Mouse (Mus musculus): ENCODE results near the gene Myo1e. TPM values are rescaled to one million over a fixed set of nuclear protein-coding genes. Genes with fewer than 3 reads are reported as not detected.

Gene Myo1e
- polyA plus RNA-seq, 1 experiment from 2014 or later = 24.6 TPM

DNA sequence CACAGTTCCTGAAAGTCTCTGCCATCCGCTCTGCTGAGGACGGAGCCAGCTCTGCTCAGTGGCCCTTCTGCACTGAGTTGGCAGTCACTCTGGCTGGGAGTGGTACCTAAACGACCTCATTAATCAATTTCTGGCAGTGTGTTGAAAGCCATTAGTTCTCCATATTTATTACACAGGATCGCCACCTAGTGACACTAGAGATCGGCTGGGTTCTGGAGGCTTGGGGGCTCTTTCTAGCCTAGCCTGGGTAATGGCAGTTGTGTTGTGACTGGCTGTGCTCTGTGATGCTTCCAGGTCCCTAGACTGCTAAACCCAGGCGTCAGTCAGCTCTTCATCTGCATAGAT, 185.4 kb downstream of the Myo1e start:
- 4% methylated on average over 6 of the region's 6 CpGs for WGBS
- peaks cover 19% of the 10 kb centered on the region for H3K36me3 ChIP-seq
- ATAC-seq (ENCODE audit: insufficient number of reproducible peaks, insufficient read depth, low FRiP score, low TSS enrichment, low read depth) = no peak
- no peaks in the 10 kb centered on the region for H3K9me3 ChIP-seq
- no peak overlapping the region for H3K4me3 ChIP-seq (replicated peaks)
- 0 out of 2 replicates have a peak, but pooled peaks cover 3% of the 10 kb centered on the region for H3K4me1 ChIP-seq (replicated peaks)
- no peak overlapping the region for H3K9ac ChIP-seq (replicated peaks)
- H3K27me3 ChIP-seq = no peaks in the 10 kb centered on the region
- H3K4me2 ChIP-seq = no peak overlapping the region
- no peak overlapping the region for H3K27ac ChIP-seq

GRCm38 (mm10) chr9:70395617-70396016, 188.5 kb downstream of the Myo1e start:
- no peak overlapping the region for H3K4me3 ChIP-seq (replicated peaks)
- no peak overlapping the region for H3K27ac ChIP-seq
- peaks cover 29% of the 10 kb centered on the region for H3K36me3 ChIP-seq
- WGBS = 85% methylated on average over 12 of the region's 12 CpGs
- no peak for ATAC-seq (ENCODE audit: insufficient number of reproducible peaks, insufficient read depth, low FRiP score, low TSS enrichment, low read depth)
- H3K9me3 ChIP-seq = no peaks in the 10 kb centered on the region
- 0 out of 2 replicates have a peak, but pooled peaks cover 3% of the 10 kb centered on the region for H3K4me1 ChIP-seq (replicated peaks)
- H3K4me2 ChIP-seq = no peak overlapping the region
- H3K27me3 ChIP-seq = no peaks in the 10 kb centered on the region
- no peak overlapping the region for H3K9ac ChIP-seq (replicated peaks)

- ATAC-seq (ENCODE audit: insufficient number of reproducible peaks, insufficient read depth, low FRiP score, low TSS enrichment, low read depth) = no peak
- peaks cover 29% of the 10 kb centered on the region for H3K36me3 ChIP-seq
These were observed 188.9 kb downstream of the Myo1e start for GRCm38 (mm10) chr9:70396083-70396482.

DNA sequence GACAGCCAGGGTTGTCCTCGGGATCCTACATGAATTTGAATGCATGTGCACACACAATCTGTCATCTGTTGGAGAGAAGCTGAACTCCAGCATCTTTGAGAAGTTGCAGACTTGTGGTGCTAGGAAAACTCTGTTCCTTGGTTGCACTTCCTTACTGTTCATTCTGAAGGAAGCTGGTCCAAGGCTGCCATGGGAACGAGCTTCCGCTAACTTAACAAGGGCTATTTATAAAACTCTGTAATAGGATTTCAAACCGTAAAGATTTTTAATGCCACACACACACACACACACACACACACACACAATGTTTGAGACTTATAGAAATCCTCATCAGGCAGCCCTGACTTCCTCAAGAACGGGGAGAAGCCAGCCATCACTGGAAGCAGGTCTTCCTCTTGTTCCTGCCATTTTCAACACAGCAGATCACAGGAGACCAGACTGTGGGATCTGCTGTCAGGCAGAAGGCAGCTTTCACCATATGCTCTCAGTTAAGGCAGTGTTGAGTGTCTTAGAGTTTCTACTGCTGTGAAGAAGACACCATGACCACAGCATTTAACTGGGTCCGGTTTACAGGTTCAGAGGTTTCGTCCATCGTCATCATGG, 194.9 kb downstream of the Myo1e start:
- Histone ChIP-seq H3K27ac (no peak overlapping the region), H3K4me3 (replicated peaks) (no peak overlapping the region), H3K9me3 (no peaks in the 10 kb centered on the region), H3K36me3 (peaks cover 25% of the 10 kb centered on the region), H3K4me1 (replicated peaks) (no peaks in the 10 kb centered on the region), H3K4me2 (no peak overlapping the region), H3K27me3 (no peaks in the 10 kb centered on the region), H3K9ac (replicated peaks) (no peak overlapping the region)
- no peak for ATAC-seq (ENCODE audit: insufficient number of reproducible peaks, insufficient read depth, low FRiP score, low TSS enrichment, low read depth)
- 85% methylated on average over 8 of the region's 8 CpGs for WGBS

More at GRCm38 (mm10) chr9:70396083-70396482, 188.9 kb downstream of the Myo1e start:
- 0 out of 2 replicates have a peak, but pooled peaks cover 3% of the 10 kb centered on the region for H3K4me1 ChIP-seq (replicated peaks)
- 79% methylated on average over 2 of the region's 2 CpGs for WGBS
- no peaks in the 10 kb centered on the region for H3K9me3 ChIP-seq
- no peaks in the 10 kb centered on the region for H3K27me3 ChIP-seq
- H3K27ac ChIP-seq = no peak overlapping the region
- H3K4me3 ChIP-seq (replicated peaks) = no peak overlapping the region
- H3K4me2 ChIP-seq = no peak overlapping the region
- no peak overlapping the region for H3K9ac ChIP-seq (replicated peaks)

GRCm38 (mm10) chr9:70406596-70406995, 199.4 kb downstream of the Myo1e start:
- Histone ChIP-seq H3K9me3 (no peaks in the 10 kb centered on the region), H3K27me3 (no peaks in the 10 kb centered on the region), H3K36me3 (peaks cover 59% of the 10 kb centered on the region), H3K4me3 (replicated peaks) (no peak overlapping the region), H3K4me2 (no peak overlapping the region), H3K4me1 (replicated peaks) (no peaks in the 10 kb centered on the region), H3K9ac (replicated peaks) (no peak overlapping the region), H3K27ac (no peak overlapping the region)
- WGBS = 91% methylated on average over 3 of the region's 3 CpGs
- ATAC-seq (ENCODE audit: insufficient number of reproducible peaks, insufficient read depth, low FRiP score, low TSS enrichment, low read depth) = no peak

DNA sequence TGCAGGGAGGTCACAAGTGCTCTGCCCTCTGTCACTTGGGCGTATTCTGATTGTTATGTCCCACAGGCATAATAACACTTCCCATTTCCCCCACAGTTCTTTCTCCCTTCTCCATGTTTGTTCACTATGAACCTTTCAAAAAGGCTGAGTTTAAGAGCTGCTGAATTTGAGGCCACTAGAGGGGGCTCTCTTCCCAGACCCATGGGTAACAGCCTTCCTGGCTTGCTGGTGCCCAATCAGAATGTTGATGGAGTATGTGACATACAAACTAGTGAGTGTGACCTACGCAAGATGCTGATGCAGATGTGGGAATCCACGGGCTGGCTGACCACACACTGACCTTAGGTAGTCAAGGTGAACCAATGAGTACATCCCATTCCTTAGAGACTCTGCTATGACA, 201.6 kb downstream of the Myo1e start:
- Histone ChIP-seq H3K27me3 (no peaks in the 10 kb centered on the region), H3K27ac (no peak overlapping the region), H3K4me3 (replicated peaks) (no peak overlapping the region), H3K9me3 (no peaks in the 10 kb centered on the region), H3K4me2 (no peak overlapping the region), H3K9ac (replicated peaks) (no peak overlapping the region), H3K36me3 (peaks cover 80% of the 10 kb centered on the region), H3K4me1 (replicated peaks) (no peaks in the 10 kb centered on the region)
- ATAC-seq (ENCODE audit: insufficient number of reproducible peaks, insufficient read depth, low FRiP score, low TSS enrichment, low read depth) = no peak
- WGBS = 86% methylated on average over 3 of the region's 3 CpGs

DNA sequence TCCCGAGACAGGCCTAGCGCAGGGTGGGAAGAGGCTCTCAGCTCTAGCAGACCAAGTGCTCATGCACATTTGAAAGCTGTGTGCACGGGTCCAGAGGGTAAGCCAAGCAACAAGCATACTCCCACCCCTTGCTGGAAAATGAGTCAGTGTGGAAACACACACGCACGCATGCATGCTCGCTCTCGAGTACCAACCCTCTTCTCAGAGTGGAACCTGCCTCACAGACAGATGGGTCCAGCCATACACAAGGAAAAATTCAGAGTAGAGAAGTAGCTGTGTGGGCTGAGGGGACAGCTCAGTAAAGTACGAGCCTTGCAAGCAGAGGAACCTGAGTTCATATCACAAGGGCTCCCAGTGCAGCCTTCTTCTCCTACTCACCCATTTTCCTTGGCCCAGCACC, 202.6 kb downstream of the Myo1e start:
- 96% methylated on average over 8 of the region's 8 CpGs for WGBS
- ATAC-seq (ENCODE audit: insufficient number of reproducible peaks, insufficient read depth, low FRiP score, low TSS enrichment, low read depth) = no peak
- H3K36me3 ChIP-seq = peaks cover 88% of the 10 kb centered on the region
- H3K27me3 ChIP-seq = no peaks in the 10 kb centered on the region
- H3K27ac ChIP-seq = no peak overlapping the region
- no peak overlapping the region for H3K4me2 ChIP-seq
- no peak overlapping the region for H3K9ac ChIP-seq (replicated peaks)
- no peaks in the 10 kb centered on the region for H3K4me1 ChIP-seq (replicated peaks)
- H3K4me3 ChIP-seq (replicated peaks) = no peak overlapping the region
- no peaks in the 10 kb centered on the region for H3K9me3 ChIP-seq

GRCm38 (mm10) chr9:70410668-70411067, 203.5 kb downstream of the Myo1e start:
- peaks cover 96% of the 10 kb centered on the region for H3K36me3 ChIP-seq
- ATAC-seq (ENCODE audit: insufficient number of reproducible peaks, insufficient read depth, low FRiP score, low TSS enrichment, low read depth) = no peak
- WGBS = 61% methylated on average over 11 of the region's 11 CpGs

DNA sequence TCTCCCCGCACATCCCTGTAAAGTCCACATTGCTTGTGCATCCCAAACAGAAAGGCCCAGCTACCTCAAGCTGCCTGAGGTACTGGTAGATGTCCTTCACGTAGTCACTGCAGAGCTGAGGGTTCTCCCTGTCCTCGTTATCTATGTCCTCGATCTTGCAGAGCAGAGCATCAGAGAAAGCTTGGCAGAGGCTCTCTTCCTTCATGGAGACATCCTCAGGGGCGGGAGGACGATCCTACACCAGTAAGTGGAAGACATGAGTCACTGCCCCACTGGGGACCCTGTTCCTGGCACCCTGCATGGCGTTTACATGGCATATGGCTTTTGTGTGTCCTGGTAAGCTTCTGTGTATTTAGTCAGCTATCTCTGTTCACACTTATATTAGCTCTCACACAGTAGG, 205.9 kb downstream of the Myo1e start:
- H3K4me3 ChIP-seq (replicated peaks) = no peak overlapping the region
- H3K9ac ChIP-seq (replicated peaks) = no peak overlapping the region
- H3K27me3 ChIP-seq = no peaks in the 10 kb centered on the region
- WGBS = 90% methylated on average over 7 of the region's 7 CpGs
- H3K27ac ChIP-seq = no peak overlapping the region
- peaks cover 93% of the 10 kb centered on the region for H3K36me3 ChIP-seq
- H3K9me3 ChIP-seq = no peaks in the 10 kb centered on the region
- no peak for ATAC-seq (ENCODE audit: insufficient number of reproducible peaks, insufficient read depth, low FRiP score, low TSS enrichment, low read depth)
- no peaks in the 10 kb centered on the region for H3K4me1 ChIP-seq (replicated peaks)
- H3K4me2 ChIP-seq = no peak overlapping the region

More at GRCm38 (mm10) chr9:70410668-70411067, 203.5 kb downstream of the Myo1e start:
- no peak overlapping the region for H3K27ac ChIP-seq
- H3K9me3 ChIP-seq = no peaks in the 10 kb centered on the region
- no peak overlapping the region for H3K9ac ChIP-seq (replicated peaks)
- no peak overlapping the region for H3K4me2 ChIP-seq
- H3K4me3 ChIP-seq (replicated peaks) = no peak overlapping the region
- no peaks in the 10 kb centered on the region for H3K27me3 ChIP-seq
- no peaks in the 10 kb centered on the region for H3K4me1 ChIP-seq (replicated peaks)

- WGBS = 85% methylated on average over 3 of the region's 3 CpGs
- ATAC-seq (ENCODE audit: insufficient number of reproducible peaks, insufficient read depth, low FRiP score, low TSS enrichment, low read depth) = no peak
These were observed 209.3 kb downstream of the Myo1e start for GRCm38 (mm10) chr9:70416412-70416811.

DNA sequence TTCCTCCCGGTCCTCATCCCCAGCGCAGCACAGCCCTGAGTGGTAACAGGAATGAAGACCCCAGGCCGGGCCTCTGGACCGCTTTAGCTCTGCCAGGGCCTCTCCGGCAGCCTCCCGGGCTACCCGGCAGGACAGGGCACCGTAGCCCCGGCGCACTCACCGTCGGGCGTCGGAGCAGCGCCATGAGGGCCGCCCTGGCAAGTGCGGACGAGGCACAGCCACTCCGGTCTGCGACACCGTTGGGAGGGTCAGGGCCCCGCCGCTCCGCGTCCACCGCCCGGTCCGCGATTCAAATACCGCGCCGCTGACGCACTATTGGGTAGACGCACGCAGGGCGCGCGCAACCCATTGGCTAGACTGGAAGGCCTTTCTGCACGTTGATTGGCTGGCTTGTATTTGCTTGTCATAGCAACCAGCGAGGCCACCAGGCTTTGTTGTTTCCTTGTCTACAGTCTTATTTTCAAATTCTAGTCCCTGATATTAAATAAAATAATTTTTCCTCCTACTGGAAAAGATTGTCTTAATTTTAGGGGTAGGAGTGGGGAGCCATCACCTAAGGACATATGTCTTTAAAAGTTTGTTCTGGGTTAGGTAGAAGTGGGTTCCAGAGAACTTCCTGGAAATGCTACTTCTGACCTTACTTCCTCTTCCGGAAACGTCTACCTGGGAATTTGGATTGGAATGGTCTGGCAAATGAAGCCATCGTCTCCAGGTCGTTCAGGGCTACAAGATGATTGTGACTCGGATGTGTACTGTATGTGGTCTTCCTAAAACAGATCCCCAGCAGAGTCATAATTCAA, 214.3 kb downstream of the Myo1e start, which contains the start of gene Ccnb2:
Ccnb2 (minus strand) TSS at position 291 of the 800 bp plus-strand sequence.
- Histone ChIP-seq H3K27me3 (no peaks in the 10 kb centered on the region), H3K4me3 (replicated peaks) (peak within 1 kb of the TSS; percentile 75), H3K36me3 (peaks cover 46% of the 10 kb centered on the region), H3K9me3 (no peaks in the 10 kb centered on the region), H3K4me2 (peak within 1 kb of the TSS; percentile 87), H3K4me1 (replicated peaks) (peaks cover 7% of the 10 kb centered on the region), H3K9ac (replicated peaks) (peak within 1 kb of the TSS; percentile 81), H3K27ac (peak within 1 kb of the TSS; percentile 83)
- WGBS = 3% methylated on average over 45 of the region's 45 CpGs
- peak; percentile 98 for ATAC-seq (ENCODE audit: insufficient number of reproducible peaks, insufficient read depth, low FRiP score, low TSS enrichment, low read depth)

More at GRCm38 (mm10) chr9:70416412-70416811, 209.3 kb downstream of the Myo1e start:
- Histone ChIP-seq H3K4me1 (replicated peaks) (peaks cover 7% of the 10 kb centered on the region), H3K27ac (no peak overlapping the region), H3K36me3 (peaks cover 69% of the 10 kb centered on the region), H3K9ac (replicated peaks) (no peak overlapping the region), H3K4me3 (replicated peaks) (no peak overlapping the region), H3K27me3 (no peaks in the 10 kb centered on the region), H3K9me3 (no peaks in the 10 kb centered on the region), H3K4me2 (no peak overlapping the region)

Data from limb, embryonic 12.5 days (tissue).